Mouse (Mus musculus) lung, embryonic 14.5 days (tissue): Measurements from ENCODE around the gene Gpatch2. TPM values are rescaled to one million over a fixed set of nuclear protein-coding genes. Genes with fewer than 3 reads are reported as not detected.
A peak's percentile ranks its signal among the peaks of the same experiment; 100 is the strongest.

Experiments
- ATAC-seq: fragments of 200-750 bp; cut with Nextera tagmentation; 2 replicates; pipeline ENCODE4 v1.8.0; 2017; ENCODE audit warnings: mild to moderate bottlenecking, moderate TSS enrichment, moderate library complexity; ENCODE audit not compliant: insufficient read depth
- DNase-seq: peaks from one replicate; pipeline ENCODE4 v3.0.0-alpha.2; 2015
- H3K27ac ChIP-seq: fragments of 300-500 bp; sonication (generic); 2 replicates; pipeline ENCODE4 v1.5.1; 2014; ENCODE audit warnings: low read depth, mild to moderate bottlenecking, moderate library complexity
- H3K27me3 ChIP-seq: fragments of 300-500 bp; sonication (generic); 2 replicates; pipeline ENCODE4 v1.6.1; 2014; ENCODE audit warnings: low read length, control low read depth; ENCODE audit not compliant: insufficient read depth
- H3K36me3 ChIP-seq: fragments of 300-500 bp; sonication (generic); 2 replicates; pipeline ENCODE4 v1.6.1; 2014; ENCODE audit warnings: control low read depth; ENCODE audit not compliant: insufficient read depth
- H3K4me1 ChIP-seq: fragments of 300-500 bp; sonication (generic); 2 replicates; pipeline ENCODE4 v1.6.1; 2014; ENCODE audit warnings: antibody characterized with exemption, control low read depth; ENCODE audit not compliant: insufficient read depth
- H3K4me2 ChIP-seq: fragments of 300-500 bp; sonication (generic); 2 replicates; pipeline ENCODE4 v1.6.1; 2014; ENCODE audit warnings: mild to moderate bottlenecking
- H3K4me3 ChIP-seq: fragments of 300-500 bp; sonication (generic); 2 replicates; pipeline ENCODE4 v1.5.1; 2014; ENCODE audit warnings: low read depth, low read length
- H3K9ac ChIP-seq: fragments of 300-500 bp; sonication (generic); 2 replicates; pipeline ENCODE4 v1.6.1; 2014
- H3K9me3 ChIP-seq: fragments of 300-500 bp; sonication (generic); 2 replicates; pipeline ENCODE4 v1.6.1; 2016; ENCODE audit warnings: low read depth, low read length, control low read depth
- CTCF ChIP-seq: IDR thresholded peaks from 2 replicates; pipeline ENCODE4 v1.5.1; 2016; ENCODE audit warnings: antibody characterized with exemption, low read depth
- WGBS: fragments of 180-500 bp; shearing (Covaris S2); extraction: QIAGEN DNeasy Blood & Tissue Kit; methylation state at CpG from one replicate; pipeline ENCODE4 v1.1.7; 2014; 5-methylcytosine and 5-hydroxymethylcytosine counted together
- polyA plus RNA-seq: library from polyadenylated mRNA; unstranded; fragments of >200 nt; fragmentation: Nextera tagmentation; extraction: Ambion mirVana; gene quantifications from 2 replicates; pipeline ENCODE4 v1.2.1, GENCODE M21; 2014

Gpatch2 gene
- polyA plus RNA-seq, 1 experiment from 2014 or later, result 20.2 TPM

DNA sequence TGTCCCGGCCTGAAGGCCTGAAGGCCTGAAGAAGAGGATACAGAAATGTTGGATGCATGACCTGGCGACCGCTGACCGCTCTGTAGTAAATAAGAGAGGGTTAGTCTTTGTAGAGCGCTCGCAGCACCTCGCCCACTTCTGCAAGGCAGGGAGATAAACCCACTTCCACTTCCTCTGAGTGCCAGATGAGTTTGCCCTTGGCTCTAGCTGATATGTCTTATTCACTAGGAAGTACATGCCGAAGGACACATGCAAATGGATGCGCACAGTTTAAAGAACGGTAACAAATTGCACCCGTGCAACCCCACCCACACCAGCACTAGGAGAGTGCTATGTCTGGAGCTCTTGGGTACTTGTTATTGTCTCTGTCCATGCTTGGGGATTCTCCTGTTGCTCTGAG lies 131.6 kb downstream of the Gpatch2 start:
- no peak for TF ChIP-seq CTCF
- Histone ChIP-seq H3K9me3 (no peaks in the 10 kb centered on the region), H3K27ac (no peak overlapping the region), H3K4me3 (no peak overlapping the region), H3K4me1 (no peaks in the 10 kb centered on the region), H3K27me3 (no peaks in the 10 kb centered on the region), H3K4me2 (no peak overlapping the region), H3K36me3 (peaks cover 18% of the 10 kb centered on the region; the same call in 1 of the 2 replicates), H3K9ac (no peak overlapping the region)
- ATAC-seq (no peak), DNase-seq (no peak)
- 91% methylated on average over 11 of the region's 11 CpGs for WGBS

DNA sequence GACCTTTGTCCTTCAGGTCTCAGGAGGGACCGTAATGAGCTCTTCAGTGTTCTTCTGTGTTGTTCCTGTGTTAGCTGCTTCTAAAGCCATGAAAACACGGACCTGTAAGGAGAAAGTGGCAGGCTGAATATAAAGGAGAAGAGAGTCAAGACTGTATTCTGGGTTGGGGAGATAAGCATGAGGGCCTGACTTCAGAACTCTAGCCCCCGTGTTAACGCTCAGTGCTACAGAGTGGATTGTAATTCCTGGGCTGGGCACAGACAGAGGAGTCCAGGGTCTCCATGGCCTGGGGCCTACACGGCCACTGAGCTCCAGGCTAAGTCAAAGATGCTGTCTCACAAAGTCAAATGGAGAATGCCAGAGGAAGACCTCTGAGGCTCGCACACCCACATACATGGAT lies 132.3 kb downstream of the Gpatch2 start:
- Histone ChIP-seq H3K9me3 (no peaks in the 10 kb centered on the region), H3K4me3 (no peak overlapping the region), H3K27ac (no peak overlapping the region), H3K4me2 (no peak overlapping the region), H3K4me1 (no peaks in the 10 kb centered on the region), H3K27me3 (no peaks in the 10 kb centered on the region), H3K9ac (no peak overlapping the region), H3K36me3 (peaks cover 18% of the 10 kb centered on the region; the same call in 1 of the 2 replicates)
- ATAC-seq, result no peak
- TF ChIP-seq CTCF, result no peak
- no peak for DNase-seq
- WGBS, result 90% methylated on average over 6 of the region's 6 CpGs

DNA sequence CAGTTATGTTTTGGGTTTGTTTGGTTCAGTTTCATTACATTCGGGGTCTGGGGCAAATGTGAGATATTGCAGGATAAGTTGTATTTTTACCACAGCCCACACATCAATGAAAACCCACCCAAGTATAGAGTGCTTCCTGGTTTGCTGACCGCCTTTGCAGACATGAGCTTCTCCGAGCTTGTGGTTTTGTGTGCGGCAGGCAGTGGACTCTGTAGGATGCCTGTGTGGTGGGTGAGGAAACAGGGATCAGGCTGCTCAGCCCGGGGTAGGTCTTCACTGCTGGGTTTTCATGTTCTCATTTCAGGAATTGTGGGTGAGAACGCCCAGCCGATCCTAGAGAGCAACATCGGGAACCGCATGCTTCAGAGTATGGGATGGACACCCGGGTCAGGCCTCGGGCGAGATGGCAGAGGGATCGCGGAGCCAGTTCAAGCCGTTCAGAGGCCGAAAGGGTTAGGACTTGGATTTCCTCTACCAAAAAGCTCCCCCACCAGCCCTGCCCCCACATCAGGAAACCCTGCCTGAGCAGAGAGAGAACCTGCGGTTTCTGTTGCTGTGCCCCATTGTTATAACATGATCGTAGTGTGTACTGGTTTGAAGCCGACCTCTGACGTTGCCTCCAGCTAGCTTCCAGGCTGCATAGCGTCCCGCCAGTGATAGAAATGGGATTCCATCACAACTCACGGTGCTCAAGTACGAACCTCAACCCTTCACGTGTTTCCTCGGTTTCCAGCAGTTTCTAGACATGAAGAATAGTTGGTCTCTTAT lies 132.9 kb downstream of the Gpatch2 start:
- DNase-seq (no peak), ATAC-seq (no peak)
- no peaks in the 10 kb centered on the region for H3K4me1 ChIP-seq
- WGBS, result 95% methylated on average over 26 of the region's 26 CpGs
- H3K27me3 ChIP-seq, result no peaks in the 10 kb centered on the region
- no peak overlapping the region for H3K4me2 ChIP-seq
- peaks cover 18% of the 10 kb centered on the region; the same call in 1 of the 2 replicates for H3K36me3 ChIP-seq
- H3K27ac ChIP-seq, result no peak overlapping the region
- H3K4me3 ChIP-seq, result no peak overlapping the region
- H3K9ac ChIP-seq, result no peak overlapping the region
- TF ChIP-seq CTCF, result no peak
- H3K9me3 ChIP-seq, result no peaks in the 10 kb centered on the region

DNA sequence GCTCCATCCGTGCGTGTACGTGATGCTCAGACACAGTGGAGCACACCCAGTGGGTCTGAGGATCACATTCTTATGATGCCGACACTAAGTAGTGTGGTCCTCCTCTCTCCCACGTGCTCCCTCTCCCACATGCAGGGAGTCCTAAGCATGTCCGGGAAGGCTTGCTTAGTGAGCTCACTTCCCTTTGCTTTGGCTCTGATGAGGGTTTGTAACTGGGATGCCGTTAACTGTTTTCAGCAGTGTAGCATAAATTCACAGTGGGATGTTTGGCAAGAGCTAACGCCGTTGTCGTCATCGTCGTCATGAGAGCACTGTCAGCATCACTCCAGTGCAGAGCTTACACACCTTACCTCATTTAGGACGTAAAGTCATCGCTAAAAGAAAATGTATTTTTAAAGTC lies 133.6 kb downstream of the Gpatch2 start:
- Histone ChIP-seq H3K4me2 (no peak overlapping the region), H3K9ac (no peak overlapping the region), H3K9me3 (no peaks in the 10 kb centered on the region), H3K4me3 (no peak overlapping the region), H3K27me3 (no peaks in the 10 kb centered on the region), H3K4me1 (no peaks in the 10 kb centered on the region), H3K36me3 (peaks cover 18% of the 10 kb centered on the region; the same call in 1 of the 2 replicates), H3K27ac (no peak overlapping the region)
- WGBS, result 91% methylated on average over 14 of the region's 14 CpGs
- ATAC-seq (no peak), DNase-seq (no peak)
- no peak for TF ChIP-seq CTCF

DNA sequence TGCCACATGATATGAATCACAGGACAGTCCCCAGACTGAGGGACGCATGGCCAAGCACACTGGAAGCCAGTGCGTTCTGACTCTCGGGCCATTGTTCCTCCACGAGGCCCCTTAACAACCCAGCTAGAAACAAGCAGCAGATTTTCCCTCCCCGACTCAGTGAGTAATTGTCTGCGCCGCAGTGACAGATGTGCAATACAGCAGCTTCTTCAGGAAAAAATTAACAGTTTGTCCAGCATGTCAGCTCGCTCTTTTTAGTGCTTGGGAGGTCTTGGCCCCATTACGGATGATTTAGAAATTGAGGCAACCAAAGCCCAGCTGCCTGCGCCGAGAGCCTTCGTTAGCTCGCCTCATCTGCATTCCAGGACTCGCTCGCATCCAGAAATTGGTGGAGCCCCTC lies 140.9 kb downstream of the Gpatch2 start:
- Histone ChIP-seq H3K27ac (no peak overlapping the region), H3K4me2 (no peak overlapping the region), H3K36me3 (no peaks in the 10 kb centered on the region), H3K9ac (no peak overlapping the region), H3K4me3 (no peak overlapping the region), H3K27me3 (no peaks in the 10 kb centered on the region), H3K4me1 (no peaks in the 10 kb centered on the region; the same call in 1 of the 2 replicates), H3K9me3 (no peaks in the 10 kb centered on the region)
- TF ChIP-seq CTCF, result no peak
- peak; percentile 79 for DNase-seq
- peak; percentile 77 for ATAC-seq
- 47% methylated on average over 15 of the region's 15 CpGs for WGBS

DNA sequence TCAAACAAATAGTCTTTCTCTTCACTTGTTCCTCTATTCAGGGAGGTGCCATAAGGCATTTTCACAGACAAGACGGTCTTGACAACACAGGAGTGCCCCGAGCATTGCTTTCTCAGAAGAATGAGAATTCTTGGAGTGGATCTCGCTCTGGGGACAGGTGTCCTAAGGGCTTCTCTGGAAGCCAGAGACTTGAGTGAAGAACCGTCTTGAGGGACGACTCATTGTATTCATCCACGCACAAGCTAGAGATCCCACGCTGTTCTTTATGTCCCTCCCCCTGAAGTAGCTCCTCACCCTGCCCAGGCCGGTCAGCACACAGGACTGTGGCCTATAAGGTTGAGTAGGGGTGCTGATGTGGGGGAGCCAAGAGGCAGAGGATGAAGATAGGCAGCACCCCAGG lies 141.6 kb downstream of the Gpatch2 start:
- Histone ChIP-seq H3K36me3 (no peaks in the 10 kb centered on the region), H3K9me3 (no peaks in the 10 kb centered on the region), H3K4me2 (no peak overlapping the region), H3K9ac (no peak overlapping the region), H3K4me1 (no peaks in the 10 kb centered on the region; the same call in 1 of the 2 replicates), H3K27ac (no peak overlapping the region), H3K4me3 (no peak overlapping the region), H3K27me3 (no peaks in the 10 kb centered on the region)
- no peak for ATAC-seq
- TF ChIP-seq CTCF, result no peak
- no peak for DNase-seq
- 87% methylated on average over 8 of the region's 8 CpGs for WGBS

DNA sequence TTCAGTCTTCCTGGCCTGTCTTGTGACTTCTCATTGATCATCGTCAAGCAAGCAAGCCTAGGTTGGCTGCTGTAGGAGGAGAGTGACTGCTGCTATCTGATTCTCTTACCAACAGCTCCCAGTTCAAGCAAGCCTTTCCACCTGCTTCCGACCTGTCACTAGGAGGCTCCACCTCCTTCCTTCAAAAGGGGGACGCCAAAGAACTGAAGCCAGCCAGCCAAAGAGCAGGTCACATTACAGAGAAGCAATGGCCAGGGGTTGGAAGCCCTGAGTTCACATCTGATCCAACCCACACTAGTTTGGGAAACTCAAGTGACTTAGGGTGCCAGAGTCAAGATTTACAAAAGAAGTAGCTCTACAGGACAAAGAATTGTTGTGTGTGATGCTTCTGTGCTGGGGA lies 144.9 kb downstream of the Gpatch2 start:
- no peak for ATAC-seq
- Histone ChIP-seq H3K27me3 (no peaks in the 10 kb centered on the region), H3K27ac (no peak overlapping the region), H3K36me3 (no peaks in the 10 kb centered on the region), H3K4me2 (no peak overlapping the region), H3K4me1 (no peaks in the 10 kb centered on the region; the same call in 1 of the 2 replicates), H3K9ac (no peak overlapping the region), H3K9me3 (no peaks in the 10 kb centered on the region), H3K4me3 (no peak overlapping the region)
- no peak for DNase-seq
- peak; percentile 6; the same call in 1 of the 2 replicates for TF ChIP-seq CTCF
- 28% methylated on average over 3 of the region's 3 CpGs for WGBS
